19 mouse cellular contexts compared by ENCODE assay signal in genomic region chr2:168023763-168024402, GRCm38 (mm10). TPM values are rescaled to one million over a fixed set of nuclear protein-coding genes. Genes with fewer than 3 reads are reported as not detected.
DNase-seq lines count a peak whose midpoint lies in the region; ATAC-seq and TF ChIP-seq lines count a peak whose summit lies in the region.
"Had no signal": no experiment of that assay in that cellular context is flagged by ENCODE, and none has a peak within 500 bp of the region (broad histone marks: within the 10 kb centered on the region; RNA-seq: fewer than 3 reads in every experiment).

No protein-coding gene starts in this region.

- H3K9ac ChIP-seq in liver, embryonic 14.5 days (replicated peaks), result no peak overlapping the region
- H3K9ac ChIP-seq in liver, postnatal 0 days (replicated peaks), result no peak overlapping the region
- H3K9ac ChIP-seq in stomach, embryonic 16.5 days (ENCODE audit: low read length), result no peak overlapping the region
- H3K9ac ChIP-seq: embryonic facial prominence, embryonic 13.5 days had no signal

- no peaks in the 10 kb centered on the region for H3K9me3 ChIP-seq in liver, embryonic 14.5 days (ENCODE audit: control insufficient read depth, low read length)
- H3K9me3 ChIP-seq in liver, postnatal 0 days (ENCODE audit: low read length), result peaks cover 3% of the 10 kb centered on the region; the same call in 1 of the 2 replicates
- peaks cover 6% of the 10 kb centered on the region for H3K9me3 ChIP-seq in G1E (replicated peaks)
- H3K9me3 ChIP-seq in stomach, embryonic 16.5 days (replicated peaks; ENCODE audit: control insufficient read depth, low read length), result peaks cover 7% of the 10 kb centered on the region; the same call in 1 of the 2 replicates
- H3K9me3 ChIP-seq: embryonic facial prominence, embryonic 13.5 days had no signal

- H3K27me3 ChIP-seq in liver, embryonic 14.5 days (ENCODE audit: control insufficient read depth, insufficient read depth, low read length), result no peaks in the 10 kb centered on the region
- H3K27me3 ChIP-seq in liver, postnatal 0 days (ENCODE audit: insufficient read depth, low read length), result no peaks in the 10 kb centered on the region
- H3K27me3 ChIP-seq in G1E (ENCODE audit: insufficient read depth, low read length), result peaks cover 5% of the 10 kb centered on the region; the same call in 1 of the 2 replicates
- no peaks in the 10 kb centered on the region for H3K27me3 ChIP-seq in stomach, embryonic 16.5 days (ENCODE audit: control insufficient read depth, insufficient read depth, low read length)
- H3K27me3 ChIP-seq: embryonic facial prominence, embryonic 13.5 days had no signal

- peaks cover 0 to 4% of the 10 kb centered on the region in 2 experiments; a peak in 2 of 4 replicates for H3K4me1 ChIP-seq in liver, embryonic 14.5 days (replicated peaks; ENCODE audit: control insufficient read depth in 2 of 2, insufficient read depth in 2 of 2, low read length in 1 of 2)
- H3K4me1 ChIP-seq in liver, postnatal 0 days (ENCODE audit: insufficient read depth), result no peaks in the 10 kb centered on the region
- H3K4me1 ChIP-seq in G1E (ENCODE audit: insufficient read depth, low read depth, low read length), result no peaks in the 10 kb centered on the region
- H3K4me1 ChIP-seq in stomach, embryonic 16.5 days (ENCODE audit: control insufficient read depth, insufficient read depth, low read length), result peaks cover 35% of the 10 kb centered on the region

- 27% methylated on average over 3 of the region's 3 CpGs for WGBS in liver, embryonic 14.5 days (ENCODE audit: insufficient replicate concordance)
- 27% methylated on average over 3 of the region's 3 CpGs for WGBS in liver, postnatal 0 days (ENCODE audit: insufficient replicate concordance)
- 65% methylated on average over 3 of the region's 3 CpGs for WGBS in stomach, embryonic 16.5 days

- no peak for TF ChIP-seq CTCF in liver, embryonic 14.5 days (IDR thresholded peaks at IDR 0.05; ENCODE audit: low read depth)
- TF ChIP-seq CTCF in liver, postnatal 0 days (IDR thresholded peaks at IDR 0.05; ENCODE audit: low read depth), result no peak
- TF ChIP-seq CTCF in G1E (IDR thresholded peaks at IDR 0.05; ENCODE audit: low read depth, low read length), result no peak

- H3K4me3 ChIP-seq in liver, embryonic 14.5 days (ENCODE audit: insufficient read depth in 1 of 2, low read depth in 2 of 2, low read length in 2 of 2), result no peak overlapping the region
- no peak overlapping the region for H3K4me3 ChIP-seq in liver, postnatal 0 days (ENCODE audit: low read depth, low read length)
- H3K4me3 ChIP-seq in G1E (ENCODE audit: low read depth, low read length), result peak overlapping the region; percentile 17; the same call in 1 of the 2 replicates
- no peak overlapping the region for H3K4me3 ChIP-seq in stomach, embryonic 16.5 days (replicated peaks; ENCODE audit: low read length)
- H3K4me3 ChIP-seq: embryonic facial prominence, embryonic 13.5 days; left cerebral cortex, adult 2 months had no signal

- no peak for DNase-seq in liver, embryonic 14.5 days (ENCODE audit: low read depth in 3 of 3, low spot score in 3 of 3)
- DNase-seq in liver, postnatal 0 days, result no peak
- no peak for DNase-seq in G1E (ENCODE audit: low spot score)
- no peak for DNase-seq in cerebellum, postnatal 36 days
- DNase-seq in cerebellum, postnatal 4 days (ENCODE audit: low spot score in 2 of 2), result no peak
- DNase-seq: adrenal gland, adult 2 months; cerebellum, adult 11 months; cerebellum, adult 9-11 months; kidney, adult 18-20 months; midbrain, embryonic 14.5 days had no signal

- H3K27ac ChIP-seq in liver, embryonic 14.5 days, result no peak overlapping the region
- no peak overlapping the region for H3K27ac ChIP-seq in liver, postnatal 0 days (ENCODE audit: low read depth)
- peak overlapping the region; percentile 94 for H3K27ac ChIP-seq in stomach, embryonic 16.5 days (ENCODE audit: low read length)
- H3K27ac ChIP-seq: left cerebral cortex, adult 2 months; macrophage had no signal

- H3K36me3 ChIP-seq in liver, embryonic 14.5 days (replicated peaks; ENCODE audit: control insufficient read depth, insufficient read depth, low read depth), result no peaks in the 10 kb centered on the region
- no peaks in the 10 kb centered on the region for H3K36me3 ChIP-seq in liver, postnatal 0 days (replicated peaks; ENCODE audit: insufficient read depth, low read length)
- no peaks in the 10 kb centered on the region for H3K36me3 ChIP-seq in G1E (replicated peaks)
- H3K36me3 ChIP-seq in stomach, embryonic 16.5 days (ENCODE audit: control insufficient read depth, insufficient read depth, low read length), result no peaks in the 10 kb centered on the region

- peak; percentile 37; the same call in 1 of the 2 replicates for ATAC-seq in liver, embryonic 14.5 days (ENCODE audit: insufficient read depth)
- no peak for ATAC-seq in liver, postnatal 0 days
- ATAC-seq in G1E (ENCODE audit: extremely low read depth, insufficient number of reproducible peaks, low FRiP score, poor library complexity, severe bottlenecking), result no peak
- ATAC-seq in megakaryocyte progenitor cell, adult 5-6 weeks (replicated peaks; ENCODE audit: poor library complexity), result peak; percentile 71
- ATAC-seq in stomach, embryonic 16.5 days (ENCODE audit: insufficient read depth, low FRiP score), result no peak
- ATAC-seq: forebrain, embryonic 14.5 days; hindbrain, embryonic 16.5 days had no signal

- H3K4me2 ChIP-seq in liver, embryonic 14.5 days (ENCODE audit: low read depth), result no peak overlapping the region
- no peak overlapping the region for H3K4me2 ChIP-seq in liver, postnatal 0 days (ENCODE audit: low read depth, low read length)
- H3K4me2 ChIP-seq in stomach, embryonic 16.5 days (ENCODE audit: low read depth, low read length), result no peak overlapping the region
- H3K4me2 ChIP-seq: embryonic facial prominence, embryonic 13.5 days; heart, embryonic 11.5 days had no signal

- TF ChIP-seq EP300 in liver, embryonic 14.5 days (IDR thresholded peaks at IDR 0.05; ENCODE audit: low read depth), result no peak
- no peak for TF ChIP-seq EP300 in liver, postnatal 0 days (IDR thresholded peaks at IDR 0.05; ENCODE audit: low read depth)

RNA-seq across cellular contexts. Expression of gene Ripor3, which starts 13.5 kb away (rescaled TPM):
- 2.3 and 2.6 TPM in 2 replicates for polyA plus RNA-seq in liver, embryonic 14.5 days (2012; rRNA removed)
- polyA plus RNA-seq in liver, embryonic 14.5 days (2014; fragmentation: Nextera tagmentation; extraction: Ambion mirVana), result 0.88 and 1.1 TPM in 2 replicates
- 1.4 TPM in 2 replicates for polyA plus RNA-seq in liver, postnatal 0 days (2015; fragmentation: Nextera tagmentation; extraction: Ambion mirVana)
- total RNA-seq in G1E (2014; fragmentation: Nextera tagmentation) (5.2 and 6.9 TPM in 2 replicates), G1E (2017) (1.9 and 2.3 TPM in 2 replicates)
- 6.5 and 8.7 TPM in 2 replicates for polyA plus RNA-seq in G1E (2012)
- total RNA-seq in megakaryocyte progenitor cell, adult 5-6 weeks (2015), result not detected in 2 replicates
- total RNA-seq in megakaryocyte progenitor cell, adult 5-6 weeks (2017), result not detected in 2 replicates
- polyA plus RNA-seq in stomach, embryonic 16.5 days (2015; fragmentation: Nextera tagmentation; extraction: Ambion mirVana), result 3.5 and 3.6 TPM in 2 replicates
- total RNA-seq: hematopoietic stem cell, adult 5-6 weeks had no signal
- polyA plus RNA-seq: macrophage had no signal

RNA-seq across cellular contexts. Expression of gene Pard6b, which starts 56.9 kb away (rescaled TPM):
- 1.9 and 2.2 TPM in 2 replicates for polyA plus RNA-seq in liver, embryonic 14.5 days (2012; rRNA removed)
- 1.8 and 2.3 TPM in 2 replicates for polyA plus RNA-seq in liver, embryonic 14.5 days (2014; fragmentation: Nextera tagmentation; extraction: Ambion mirVana)
- 2.3 and 2.7 TPM in 2 replicates for polyA plus RNA-seq in liver, postnatal 0 days (2015; fragmentation: Nextera tagmentation; extraction: Ambion mirVana)
- total RNA-seq in G1E (2014; fragmentation: Nextera tagmentation) (3.1 and 4.8 TPM in 2 replicates), G1E (2017) (5.3 and 5.5 TPM in 2 replicates)
- 4.7 and 4.8 TPM in 2 replicates for polyA plus RNA-seq in G1E (2012)
- total RNA-seq in megakaryocyte progenitor cell, adult 5-6 weeks (2015), result 0.07 and 0.42 TPM in 2 replicates
- 0.25 and 0.78 TPM in 2 replicates for total RNA-seq in megakaryocyte progenitor cell, adult 5-6 weeks (2017)
- 8.3 TPM in 2 replicates for polyA plus RNA-seq in stomach, embryonic 16.5 days (2015; fragmentation: Nextera tagmentation; extraction: Ambion mirVana)
- polyA plus RNA-seq: macrophage had no signal

Comparison
In these comparisons a context has a peak if more than half of its experiments do, and no peak if none do; other contexts are left out.
1. ATAC-seq: peak in liver, embryonic 14.5 days (single experiment) and megakaryocyte progenitor cell, adult 5-6 weeks (single experiment); none in liver, postnatal 0 days (single experiment), G1E (single experiment) and stomach, embryonic 16.5 days (single experiment).